Mouse (Mus musculus) olfactory bulb, adult 2 months (tissue): ENCODE data around the gene Ppp1r3c.

ENCODE experiments used
- CTCF ChIP-seq: fragments of 200-500 bp; IDR thresholded peaks from 2 replicates; pipeline ENCODE4 v1.5.1; 2012; ENCODE audit warnings: low read depth, mild to moderate bottlenecking, low read length, moderate library complexity; ENCODE audit not compliant: insufficient read depth
- POLR2A ChIP-seq: fragments of 200-500 bp; IDR thresholded peaks from 2 replicates; pipeline ENCODE4 v1.6.1; 2012; ENCODE audit warnings: mild to moderate bottlenecking, low read depth, low read length, moderate library complexity; ENCODE audit not compliant: insufficient read depth

- TF ChIP-seq CTCF (no peak), POLR2A (no peak)
Observed at GRCm38 (mm10) chr19:36693530-36693929, 42.9 kb downstream of the Ppp1r3c start.
